Mouse (Mus musculus) adrenal gland, postnatal 36 days (tissue): ENCODE data around the gene Tmem119. TPM values are rescaled to one million over a fixed set of nuclear protein-coding genes. Genes with fewer than 3 reads are reported as not detected.

Experiments used
- DNase-seq, 2 experiments: peaks; one replicate each; pipeline ENCODE4 v3.0.0; 2021; ENCODE audit warnings: mixed read lengths in 1 of 2
- total RNA-seq, 2 experiments: library from RNA; stranded (reverse); gene quantifications; 2 replicates each; pipeline ENCODE4 v1.2.3; 2021

Tmem119 gene
- total RNA-seq, 2 experiments from 2014 or later, result 9.3 to 14.1 TPM

DNA sequence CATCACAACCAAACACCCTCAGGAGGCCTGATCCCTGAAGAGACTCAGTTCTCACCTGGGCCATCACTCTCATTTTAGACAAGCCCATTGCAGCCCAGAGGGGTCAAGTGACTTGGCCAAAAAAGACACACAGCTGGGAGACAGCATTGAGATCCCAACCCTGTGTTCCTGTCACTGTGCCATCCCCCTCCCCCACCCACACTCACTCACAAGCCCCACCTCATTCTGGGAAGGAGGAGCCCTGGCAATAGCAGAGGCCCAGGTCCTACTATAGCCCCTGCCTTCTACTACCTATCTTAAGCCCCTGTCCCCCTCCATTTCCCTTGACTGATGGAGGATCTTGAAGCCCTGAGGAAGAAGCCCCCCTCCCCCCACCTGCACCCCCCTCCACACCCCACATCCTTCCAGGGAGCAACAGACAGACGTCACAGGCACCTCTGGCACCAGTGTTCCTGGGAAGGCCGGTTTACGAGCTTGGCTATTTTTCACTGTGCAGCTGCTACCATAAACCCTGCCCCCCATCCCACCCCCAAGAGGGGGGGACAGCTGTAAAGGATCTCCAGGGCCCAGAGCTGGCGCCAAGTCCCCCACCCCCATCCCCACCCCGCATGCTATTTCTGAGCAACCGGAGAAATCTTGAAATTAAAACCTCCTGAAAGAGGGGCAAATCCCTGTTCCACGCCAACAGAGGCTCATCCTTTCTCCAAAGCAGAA lies 11.1 kb downstream of the Tmem119 start:
- peak in 1 of 2 experiments; percentile 29 for DNase-seq

DNA sequence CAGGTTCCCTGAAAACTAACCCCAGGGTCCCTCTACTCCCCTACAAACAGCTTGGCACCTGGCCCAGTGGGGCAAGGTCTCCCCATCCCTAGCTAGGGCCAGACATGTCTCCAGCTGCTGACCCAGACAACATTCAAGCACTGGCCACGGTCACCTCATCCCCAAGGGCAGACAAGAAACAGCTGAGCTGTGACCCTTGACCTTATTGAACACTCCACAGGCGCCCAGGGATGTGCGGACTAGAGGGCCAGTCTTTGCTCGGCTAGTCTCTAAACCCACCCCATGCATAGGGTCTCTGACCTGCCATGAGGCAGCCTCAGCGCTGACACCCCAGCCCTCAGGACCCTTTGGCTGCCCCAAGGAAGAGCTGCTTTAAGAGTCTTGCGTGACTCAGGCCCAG lies 11.7 kb downstream of the Tmem119 start:
- DNase-seq, result no peak

DNA sequence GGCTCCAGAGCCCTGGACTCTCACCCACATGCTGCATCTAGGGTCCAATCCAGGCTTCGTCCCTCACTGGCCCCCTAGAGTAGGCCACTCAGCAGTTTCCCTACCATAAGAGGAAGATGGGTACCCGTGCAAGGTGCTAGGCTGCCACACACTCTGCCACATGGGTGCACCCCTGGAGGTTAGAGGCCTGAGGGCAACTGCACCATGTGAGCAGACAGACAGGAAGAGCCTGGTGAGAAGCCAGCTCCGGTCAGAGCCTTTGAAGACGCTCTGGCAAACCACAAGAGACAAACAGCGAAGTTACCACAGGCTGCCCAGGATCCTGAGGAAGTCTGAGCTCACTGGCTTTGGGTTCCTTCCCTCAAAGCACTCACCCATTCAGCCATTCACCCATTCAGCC lies 13.3 kb downstream of the Tmem119 start:
- no peak for DNase-seq

DNA sequence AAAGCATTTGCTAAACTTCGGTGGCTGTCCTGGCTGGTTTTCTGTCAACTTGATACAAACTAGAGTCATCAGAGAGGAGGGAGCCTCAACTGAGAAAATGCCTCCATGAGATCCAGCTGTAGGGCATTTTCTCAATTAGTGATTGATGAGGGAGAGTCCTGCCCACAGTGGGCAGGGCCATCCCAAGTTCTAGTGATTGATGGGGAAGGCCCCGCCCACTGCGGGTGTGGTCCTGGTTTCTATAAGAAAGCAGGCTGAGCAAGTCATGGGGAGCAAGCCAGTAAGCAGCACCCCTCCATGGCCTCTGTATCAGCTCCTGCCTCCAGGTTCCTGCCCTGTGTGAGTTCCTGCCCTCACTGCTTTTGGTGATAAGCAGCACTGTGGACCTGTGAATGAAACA lies 16.2 kb downstream of the Tmem119 start:
- DNase-seq, result peak in 1 of 2 experiments; percentile 31

DNA sequence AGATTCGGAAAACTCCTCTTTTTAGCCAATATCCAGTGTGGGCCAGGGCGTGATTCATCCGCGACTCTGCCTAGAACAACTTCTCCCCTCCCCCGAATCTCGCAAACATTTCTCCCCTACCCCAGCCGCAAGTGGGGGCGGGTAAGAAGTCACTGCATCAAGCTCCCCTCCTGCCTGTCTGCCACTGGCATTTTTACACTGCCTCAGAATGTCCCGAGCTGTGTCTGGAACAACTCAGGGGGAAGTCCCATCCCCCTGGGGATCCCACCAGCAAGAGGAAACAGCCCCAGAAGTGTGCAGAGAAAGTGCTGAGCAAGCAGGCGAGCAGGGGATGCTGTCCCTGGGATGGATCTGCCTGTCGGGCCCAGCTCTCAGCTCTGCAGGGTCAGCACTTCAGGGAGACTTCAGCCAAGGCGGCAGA lies 16.7 kb downstream of the Tmem119 start:
- peak in 1 of 2 experiments; percentile 63 for DNase-seq

DNA sequence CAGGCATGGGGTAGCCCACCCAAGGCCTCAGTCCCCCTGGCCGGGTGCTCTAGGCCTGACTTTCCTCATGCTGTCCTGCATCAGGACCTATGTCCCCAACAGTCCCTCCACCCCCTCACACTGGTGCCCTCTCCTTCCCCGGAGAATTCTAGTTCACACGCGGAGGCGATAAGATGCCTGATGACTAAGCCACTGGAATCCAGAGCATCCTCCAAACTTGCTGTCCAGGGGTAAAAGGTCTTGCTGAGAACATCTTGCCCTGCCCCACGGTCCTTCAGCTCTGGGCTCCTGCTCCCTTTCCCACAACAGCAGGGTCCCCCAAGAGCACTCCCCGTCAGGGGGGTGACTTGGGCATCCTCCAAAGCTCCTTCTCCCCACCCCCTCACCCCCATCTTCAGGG lies 17.7 kb downstream of the Tmem119 start:
- no peak for DNase-seq

DNA sequence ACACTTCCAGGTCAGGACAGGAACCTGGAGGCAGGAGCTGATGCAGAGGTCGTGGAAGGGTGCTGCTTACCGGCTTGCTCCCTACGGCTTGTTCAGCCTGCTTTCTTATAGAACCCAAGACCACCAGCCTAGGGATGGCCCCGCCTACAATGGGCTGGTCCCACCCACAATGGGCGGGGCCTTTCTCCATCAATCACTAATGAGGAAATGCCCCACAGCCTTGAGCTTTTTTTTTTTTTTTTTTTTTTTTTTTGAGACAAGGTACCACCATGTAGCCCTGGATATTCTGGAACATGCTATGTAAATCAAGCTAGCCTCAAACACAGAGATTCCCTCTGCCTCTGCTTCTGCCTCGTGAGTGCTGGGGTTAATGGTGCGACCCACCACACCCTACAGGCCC lies 18.4 kb downstream of the Tmem119 start:
- DNase-seq, result no peak

DNA sequence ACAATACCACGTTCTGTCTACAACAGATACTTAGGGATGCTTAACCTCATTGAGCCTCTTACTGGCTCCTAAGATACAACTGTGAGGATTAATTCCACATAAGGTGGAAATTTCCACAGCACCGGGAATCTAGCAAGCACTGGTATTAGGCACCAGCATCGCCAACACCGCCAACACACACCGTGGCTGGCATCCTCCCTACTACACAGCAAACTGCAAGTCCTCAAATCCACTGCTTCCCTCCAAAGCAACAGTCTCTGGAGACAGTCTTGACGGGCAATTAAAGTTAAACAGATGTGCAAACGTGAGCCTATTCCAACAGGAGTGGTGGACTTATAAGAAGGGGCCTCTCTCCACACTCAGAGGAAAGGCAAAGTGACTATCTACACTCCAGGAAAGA lies 19.1 kb downstream of the Tmem119 start:
- DNase-seq, result no peak

DNA sequence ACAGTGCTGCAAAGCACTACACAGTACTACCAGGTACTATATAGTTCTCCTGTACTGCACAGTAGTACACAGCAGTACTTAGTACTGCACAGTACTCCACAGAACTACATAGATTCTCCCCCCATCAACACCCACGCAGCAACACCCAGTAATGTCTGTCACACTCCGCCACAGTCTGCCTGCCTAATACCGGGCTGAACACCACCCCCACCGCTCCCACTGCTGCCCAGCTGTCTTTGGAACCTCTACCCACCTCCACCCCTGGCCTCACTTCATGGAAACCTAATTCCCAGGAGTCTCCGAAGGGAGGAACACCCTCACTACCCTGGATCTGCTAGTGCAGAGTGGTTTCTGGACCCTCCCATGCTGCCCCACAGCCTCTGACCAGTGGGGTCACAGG lies 19.6 kb downstream of the Tmem119 start:
- DNase-seq, result no peak

DNA sequence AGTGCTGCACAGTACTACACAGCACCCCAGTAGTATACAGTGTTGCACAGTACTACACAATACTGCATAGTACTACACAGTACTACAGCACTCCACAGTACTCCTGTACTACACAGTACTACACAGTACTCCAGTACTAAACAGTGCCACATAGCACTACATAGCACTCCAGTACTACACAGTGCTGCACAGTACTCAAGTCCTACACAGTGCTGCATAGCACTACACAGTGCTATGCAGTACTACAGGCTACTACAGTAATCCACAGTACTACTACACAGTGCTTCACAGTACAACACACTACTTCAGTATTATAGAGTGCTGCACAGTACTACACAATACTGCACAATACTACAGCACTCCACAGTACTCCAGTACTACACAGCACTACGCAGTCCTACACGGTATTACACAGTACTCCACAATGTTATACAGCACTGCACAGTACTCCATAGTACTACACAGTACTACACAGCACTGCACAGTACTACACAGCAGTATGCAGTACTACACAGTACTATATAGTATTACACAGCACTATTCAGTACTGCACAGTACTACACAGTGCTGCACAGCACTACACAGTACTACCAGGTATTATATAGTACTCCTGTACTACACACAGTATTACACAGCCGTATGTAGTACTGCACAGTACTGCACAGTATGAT lies 20.1 kb downstream of the Tmem119 start:
- DNase-seq, result no peak

DNA sequence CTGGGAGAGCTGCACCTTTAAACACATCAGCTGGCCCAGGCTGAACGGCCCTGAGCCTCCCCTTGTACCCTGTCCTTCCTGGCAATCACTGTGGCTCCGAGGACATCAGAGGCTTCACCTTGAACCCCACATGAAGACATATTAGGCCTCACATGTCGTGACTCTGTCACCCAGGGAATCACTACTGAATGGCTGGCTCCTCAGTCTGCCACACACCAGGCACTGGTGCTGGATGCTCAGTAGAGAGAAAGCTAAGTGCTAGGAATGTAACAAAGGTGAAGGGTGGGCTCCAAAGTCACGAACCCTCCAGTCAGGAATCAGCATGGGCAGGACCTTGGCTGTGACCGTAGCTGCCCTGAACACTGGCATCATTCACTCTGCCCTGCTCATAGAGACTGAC lies 20.7 kb downstream of the Tmem119 start:
- DNase-seq, result peak; percentile 57 to 59

DNA sequence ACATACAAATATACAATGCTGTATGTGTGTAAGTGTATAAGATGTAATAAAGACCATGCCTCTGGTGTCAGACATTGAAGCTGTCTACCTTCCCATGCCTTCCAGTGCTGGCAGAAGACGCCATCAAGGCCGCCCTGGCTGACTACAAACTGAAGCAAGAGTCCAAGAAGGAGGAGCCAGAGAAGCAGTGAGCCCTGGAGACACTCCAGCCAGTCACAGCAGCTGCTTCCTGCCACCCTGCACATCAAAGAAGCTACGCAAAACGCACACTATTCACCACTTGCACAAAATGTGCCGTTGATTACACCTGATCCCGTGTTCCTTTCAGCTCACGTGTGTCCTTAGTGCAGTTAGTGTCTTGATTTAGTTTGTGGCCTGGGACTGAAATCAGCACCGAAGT lies 22.6 kb downstream of the Tmem119 start:
- peak; percentile 70 to 73 for DNase-seq

DNA sequence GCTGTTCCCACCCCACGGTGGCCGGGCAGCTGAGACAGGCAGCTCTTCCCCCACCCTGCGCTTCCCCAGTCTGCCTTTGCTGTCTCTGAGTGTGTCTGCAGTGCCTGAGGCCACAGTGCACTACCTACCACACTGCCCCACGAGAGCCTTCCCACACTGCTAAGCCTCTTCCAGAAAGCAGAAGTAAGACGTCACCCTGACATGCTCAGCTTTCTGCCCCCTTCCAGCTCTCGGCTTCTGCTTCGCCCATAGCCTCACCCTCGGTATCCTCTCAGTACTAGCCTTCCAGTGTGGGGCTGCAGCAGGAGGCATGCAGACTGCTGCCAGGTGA lies 23.5 kb downstream of the Tmem119 start:
- DNase-seq, result peak in 1 of 2 experiments; percentile 27

DNA sequence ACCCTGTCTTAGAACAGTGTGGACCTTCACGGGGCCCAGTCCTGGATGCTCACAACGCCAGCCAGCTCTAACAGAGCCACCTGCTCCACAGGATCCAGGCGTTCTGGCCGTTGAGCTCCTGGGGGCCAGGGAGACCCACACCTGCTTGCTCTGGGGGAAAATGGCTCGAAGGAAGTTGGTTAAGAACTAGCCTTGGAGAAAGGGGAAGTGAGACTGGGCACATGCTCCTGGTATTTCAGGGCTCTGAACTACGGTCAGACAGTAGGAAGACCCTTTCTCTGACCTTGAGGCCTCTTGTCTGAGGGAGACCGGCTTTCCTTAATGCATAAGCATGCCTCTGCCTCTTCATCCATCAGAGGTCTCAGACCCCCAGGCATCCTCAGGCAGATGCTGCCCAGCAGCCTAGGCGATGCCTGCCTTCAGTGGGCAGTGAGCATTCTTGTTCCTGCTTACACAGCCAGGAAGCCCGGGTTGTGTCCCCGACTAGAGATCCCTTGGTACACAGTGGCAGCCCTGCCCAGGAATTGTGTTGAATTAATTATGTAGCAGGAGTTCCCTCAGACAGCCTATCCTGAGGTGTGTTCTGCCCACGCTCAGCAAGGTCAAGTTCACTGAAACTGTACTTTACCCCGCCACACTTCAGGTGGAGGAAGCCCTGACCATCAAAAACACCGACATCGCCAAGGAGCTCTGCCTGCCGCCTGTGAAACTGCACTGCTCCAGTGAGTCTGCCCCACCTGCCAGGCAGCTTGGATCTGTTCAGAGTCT lies 24.0 kb downstream of the Tmem119 start:
- no peak for DNase-seq

DNA sequence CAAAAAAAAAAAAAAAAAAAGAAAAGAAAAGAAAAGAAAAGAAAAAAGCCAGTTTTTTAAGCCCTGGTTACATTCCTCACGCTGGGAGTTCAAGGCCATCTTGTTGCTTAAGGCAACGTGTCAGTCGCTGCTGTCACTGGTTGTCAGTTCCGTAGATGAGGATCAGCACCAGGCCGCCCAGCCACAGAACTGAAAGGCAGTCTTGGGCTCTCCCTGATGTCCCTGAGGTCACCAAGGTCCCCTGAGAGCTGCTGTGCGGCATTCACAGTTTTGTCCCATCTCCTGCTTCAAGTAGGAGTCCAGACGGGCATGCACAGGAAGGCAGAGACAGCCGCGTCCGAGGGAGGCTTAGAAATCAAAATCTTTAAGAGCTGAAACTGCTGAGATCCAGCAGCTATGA lies 24.7 kb downstream of the Tmem119 start:
- no peak for DNase-seq

DNA sequence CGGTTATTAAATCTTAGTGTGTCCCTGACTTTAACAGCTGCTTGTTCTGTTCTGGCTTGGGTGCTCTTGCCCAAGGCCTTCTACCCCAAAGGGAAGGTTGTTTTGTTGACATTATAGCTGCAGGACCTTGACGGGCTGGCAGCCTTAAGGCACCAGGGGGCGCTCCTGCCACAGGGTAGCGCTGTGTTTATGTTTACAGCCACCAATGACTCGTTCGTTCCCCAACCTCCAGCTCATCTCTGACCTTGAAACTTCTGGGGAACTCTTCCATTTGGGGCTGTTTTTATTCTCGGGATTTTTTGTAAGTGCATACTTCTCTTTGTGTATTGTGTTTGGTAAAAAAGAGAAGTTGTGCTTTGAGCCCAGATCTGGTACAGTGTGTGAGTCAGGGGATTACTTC lies 26.7 kb downstream of the Tmem119 start:
- peak; percentile 96 to 97 for DNase-seq

DNA sequence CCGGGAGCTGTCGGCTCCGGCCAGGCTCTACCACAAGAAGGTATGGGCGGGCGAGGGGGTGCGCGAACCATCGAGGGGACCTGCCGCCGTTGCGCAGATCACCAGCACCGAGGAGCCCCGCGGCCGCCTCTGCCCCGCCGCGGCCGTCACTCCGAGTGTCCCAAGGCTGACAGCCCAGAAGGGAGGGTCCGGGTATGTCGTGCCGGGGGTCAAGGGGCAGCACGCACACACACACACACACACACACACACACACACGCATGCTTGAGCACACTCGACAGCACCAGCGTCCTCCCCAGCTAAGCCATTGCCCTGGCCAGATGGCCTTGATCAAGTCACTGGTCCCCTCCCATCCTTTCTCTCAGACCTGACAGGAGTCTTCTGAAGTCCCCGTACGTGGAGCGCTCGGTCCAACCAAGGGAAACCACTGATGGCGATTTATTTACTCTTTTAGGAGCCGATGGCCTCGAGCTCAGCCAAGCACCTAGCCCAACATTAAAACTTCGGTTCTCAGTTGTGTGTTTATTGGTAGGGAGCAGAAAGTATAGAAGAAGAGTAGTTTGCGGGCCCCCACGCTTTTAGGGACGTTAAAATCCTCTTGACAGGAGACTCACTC lies 27.3 kb downstream of the Tmem119 start:
- DNase-seq, result peak in 1 of 2 experiments; percentile 39

DNA sequence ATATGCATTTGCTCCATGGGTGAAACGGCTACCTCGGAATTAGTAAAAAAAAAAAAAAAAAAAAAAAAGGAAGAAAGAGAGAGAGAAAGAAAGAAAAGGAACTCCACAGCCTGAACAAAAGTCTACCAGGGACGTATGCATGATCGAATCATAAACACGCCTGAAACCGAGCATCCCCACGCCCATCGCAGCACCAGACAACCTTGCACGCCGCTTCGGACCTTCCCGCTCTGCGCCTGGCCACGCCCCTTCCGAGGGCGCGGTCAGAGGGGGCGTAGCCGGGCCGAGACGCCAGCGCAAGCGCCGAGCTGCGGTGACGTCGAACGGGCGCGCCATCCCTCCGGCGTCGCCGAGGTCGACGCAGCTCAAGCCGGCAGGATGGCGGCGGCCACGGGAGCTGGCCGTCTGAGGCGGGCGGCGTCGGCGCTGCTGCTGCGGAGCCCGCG lies 27.8 kb downstream of the Tmem119 start, which contains the start of the genes Sart3 and Iscu:
TSS of gene Sart3 (minus strand) at position 61 of the 446 bp plus-strand sequence.
TSS of gene Iscu (plus strand) at position 299 of the 446 bp plus-strand sequence.
- peak; percentile 97 to 98 for DNase-seq

DNA sequence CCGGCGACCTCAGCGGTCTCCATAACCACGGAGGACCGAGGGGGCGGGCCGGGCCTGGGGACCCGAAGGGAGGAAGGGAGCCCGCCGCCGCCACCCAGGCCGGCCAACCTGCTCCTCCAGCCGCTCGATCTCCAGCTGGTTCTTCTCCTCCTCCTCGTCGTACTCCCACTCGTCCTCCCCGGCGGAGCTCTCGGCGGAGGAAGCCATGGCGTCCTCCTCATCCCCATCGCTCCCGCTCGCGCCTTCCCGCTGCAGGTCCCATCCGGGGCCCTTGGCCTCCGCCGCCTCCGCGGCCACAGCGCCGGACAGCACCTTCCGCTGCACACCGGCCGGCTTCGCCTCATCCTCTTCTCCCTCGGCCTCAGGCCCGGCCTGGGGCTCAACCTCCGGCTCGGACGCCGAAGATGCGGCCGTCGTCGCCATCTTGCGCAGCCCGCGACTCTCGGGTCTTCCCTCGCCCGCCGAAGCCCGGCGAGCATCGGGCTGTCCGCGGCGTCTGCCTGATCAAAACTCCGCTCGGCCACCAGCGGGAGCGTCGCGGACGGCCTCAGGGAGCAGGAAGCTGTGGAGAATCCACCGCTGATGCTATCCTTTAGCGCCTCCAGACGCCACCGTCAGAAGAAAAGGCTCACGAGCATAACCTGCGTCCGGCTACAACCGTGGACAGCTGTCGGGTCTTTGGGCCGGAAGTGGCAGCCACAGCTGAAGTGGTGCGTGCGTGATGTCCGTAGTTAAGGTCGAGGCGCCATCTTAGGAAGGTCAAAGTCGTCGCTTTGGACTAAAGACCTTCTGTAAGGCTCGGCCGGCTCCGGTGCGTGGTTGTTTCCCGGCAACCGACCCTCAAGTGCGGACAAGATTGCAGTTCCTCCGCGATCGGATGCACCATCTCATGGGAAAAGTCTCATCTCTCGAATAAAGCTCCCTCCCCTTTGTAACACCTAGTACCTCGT lies 28.8 kb downstream of the Tmem119 start:
- DNase-seq, result peak; percentile 86

DNA sequence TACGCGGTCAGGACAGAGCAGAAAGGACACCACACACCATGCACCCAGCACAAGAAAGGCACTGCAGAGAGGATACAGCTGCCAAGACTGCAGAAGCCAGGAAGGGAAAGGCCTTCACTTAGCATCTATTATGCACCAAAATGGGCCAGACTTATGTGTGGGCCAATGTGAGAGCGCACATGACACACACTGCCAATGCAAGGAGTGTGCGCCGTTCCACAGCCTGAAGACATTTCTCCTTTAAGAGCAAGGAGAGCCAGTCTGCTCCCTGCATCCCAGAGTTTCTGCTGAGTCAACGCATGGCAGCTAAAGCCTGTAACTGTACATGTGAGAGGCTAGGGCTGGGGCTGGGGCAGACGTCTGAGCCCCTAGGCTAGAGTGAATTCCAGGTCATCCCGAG lies 31.5 kb downstream of the Tmem119 start:
- no peak for DNase-seq
